Mouse (Mus musculus): Measurements from ENCODE around the gene Ip6k1. TPM values are rescaled to one million over a fixed set of nuclear protein-coding genes. Genes with fewer than 3 reads are reported as not detected.

Ip6k1 gene
- total RNA-seq, 2 experiments from 2014 or later, result 185 to 190 TPM

- intact Hi-C loops (cut with DNase I), result loop anchor here (5.0 kb wide), 2 partner anchors 91 to 151 kb away; no protein-coding TSS in a partner anchor
- peak; percentile 98 to 99 for DNase-seq (ENCODE audit: low spot score in 2 of 2)
These were observed 50.8 kb downstream of the Ip6k1 start, which contains the start of gene Amigo3 for GRCm38 (mm10) chr9:108052885-108053664. Gene Amigo3 (plus strand): TSS chr9:108053159.

- intact Hi-C loops (cut with DNase I), result loop anchor here (5.0 kb wide), 2 partner anchors 91 to 151 kb away; no protein-coding TSS in a partner anchor
- DNase-seq (ENCODE audit: low spot score in 2 of 2), result no peak
These were observed 51.4 kb downstream of the Ip6k1 start for GRCm38 (mm10) chr9:108053665-108054225.

GRCm38 (mm10) chr9:108054331-108055040, 52.2 kb downstream of the Ip6k1 start:
- intact Hi-C loops (cut with DNase I), result loop anchor here (5.0 kb wide), 2 partner anchors 92 to 152 kb away; no protein-coding TSS in a partner anchor

GRCm38 (mm10) chr9:108055061-108055460, 52.8 kb downstream of the Ip6k1 start:
- intact Hi-C loops (cut with DNase I), result no loop called here
- DNase-seq (ENCODE audit: low spot score in 2 of 2), result no peak

More at GRCm38 (mm10) chr9:108054331-108055040, 52.2 kb downstream of the Ip6k1 start:
- DNase-seq (ENCODE audit: low spot score in 2 of 2), result no peak

- intact Hi-C loops (cut with DNase I), result no loop called here
- no peak for DNase-seq (ENCODE audit: low spot score in 2 of 2)
These were observed 53.4 kb downstream of the Ip6k1 start for GRCm38 (mm10) chr9:108055661-108056237.

GRCm38 (mm10) chr9:108056361-108057261, 54.3 kb downstream of the Ip6k1 start:
- intact Hi-C loops (cut with DNase I), result no loop called here

GRCm38 (mm10) chr9:108057262-108057562, 54.9 kb downstream of the Ip6k1 start:
- intact Hi-C loops (cut with DNase I), result no loop called here
- DNase-seq (ENCODE audit: low spot score in 2 of 2), result no peak

More at GRCm38 (mm10) chr9:108056361-108057261, 54.3 kb downstream of the Ip6k1 start:
- DNase-seq (ENCODE audit: low spot score in 2 of 2), result no peak

GRCm38 (mm10) chr9:108058291-108058690, 56.0 kb downstream of the Ip6k1 start:
- no peak for DNase-seq (ENCODE audit: low spot score in 2 of 2)
- intact Hi-C loops (cut with DNase I), result no loop called here

- DNase-seq (ENCODE audit: low spot score in 2 of 2), result no peak
These were observed 59.8 kb downstream of the Ip6k1 start for GRCm38 (mm10) chr9:108062142-108062541.

GRCm38 (mm10) chr9:108063361-108063760, 61.1 kb downstream of the Ip6k1 start:
- no peak for DNase-seq (ENCODE audit: low spot score in 2 of 2)
- intact Hi-C loops (cut with DNase I), result no loop called here

More at GRCm38 (mm10) chr9:108062142-108062541, 59.8 kb downstream of the Ip6k1 start:
- intact Hi-C loops (cut with DNase I), result no loop called here

GRCm38 (mm10) chr9:108065491-108066011, 63.2 kb downstream of the Ip6k1 start:
- peak; percentile 77 to 81 for DNase-seq (ENCODE audit: low spot score in 2 of 2)
- intact Hi-C loops (cut with DNase I), result loop anchor here (5.0 kb wide), 1 partner anchor 103 kb away; no protein-coding TSS in a partner anchor

GRCm38 (mm10) chr9:108067199-108067598, 64.9 kb downstream of the Ip6k1 start:
- intact Hi-C loops (cut with DNase I), result loop anchor here (5.0 kb wide), 1 partner anchor 105 kb away; no protein-coding TSS in a partner anchor

GRCm38 (mm10) chr9:108067900-108068299, 65.6 kb downstream of the Ip6k1 start:
- intact Hi-C loops (cut with DNase I), result loop anchor here (1.0 to 5.0 kb wide), 2 partner anchors 106 to 164 kb away; no protein-coding TSS in a partner anchor

More at GRCm38 (mm10) chr9:108067199-108067598, 64.9 kb downstream of the Ip6k1 start:
- no peak for DNase-seq (ENCODE audit: low spot score in 2 of 2)

GRCm38 (mm10) chr9:108069007-108069406, 66.7 kb downstream of the Ip6k1 start:
- intact Hi-C loops (cut with DNase I), result loop anchor here (5.0 kb wide), 1 partner anchor 107 kb away; no protein-coding TSS in a partner anchor

More at GRCm38 (mm10) chr9:108067900-108068299, 65.6 kb downstream of the Ip6k1 start:
- peak; percentile 79 to 87 for DNase-seq (ENCODE audit: low spot score in 2 of 2)

GRCm38 (mm10) chr9:108069529-108069928, 67.2 kb downstream of the Ip6k1 start:
- intact Hi-C loops (cut with DNase I), result loop anchor here (5.0 kb wide), 1 partner anchor 107 kb away; no protein-coding TSS in a partner anchor
- DNase-seq (ENCODE audit: low spot score in 2 of 2), result no peak

More at GRCm38 (mm10) chr9:108069007-108069406, 66.7 kb downstream of the Ip6k1 start:
- no peak for DNase-seq (ENCODE audit: low spot score in 2 of 2)

GRCm38 (mm10) chr9:108071801-108072200, 69.5 kb downstream of the Ip6k1 start:
- intact Hi-C loops (cut with DNase I), result no loop called here
- no peak for DNase-seq (ENCODE audit: low spot score in 2 of 2)

- intact Hi-C loops (cut with DNase I), result no loop called here
- DNase-seq (ENCODE audit: low spot score in 2 of 2), result no peak
These were observed 70.2 kb downstream of the Ip6k1 start for GRCm38 (mm10) chr9:108072481-108072924.
